ENCODE assay signal across 21 mouse cellular contexts in genomic region chr17:43645136-43645535, GRCm38 (mm10). TPM values are rescaled to one million over a fixed set of nuclear protein-coding genes. Genes with fewer than 3 reads are reported as not detected.
DNase-seq lines count a peak whose midpoint lies in the region; ATAC-seq and TF ChIP-seq lines count a peak whose summit lies in the region.
"Had no signal": no experiment of that assay in that cellular context is flagged by ENCODE, and none has a peak within 500 bp of the region (broad histone marks: within the 10 kb centered on the region; RNA-seq: fewer than 3 reads in every experiment).

No protein-coding gene starts in this region.

- H3K27ac ChIP-seq in thymus, adult 2 months (ENCODE audit: control insufficient read depth, insufficient read depth, low read length), result no peak overlapping the region
- H3K27ac ChIP-seq: forebrain, embryonic 13.5 days; limb, embryonic 10.5 days; macrophage; stomach, embryonic 15.5 days had no signal

- H3K36me3 ChIP-seq in megakaryocyte, embryonic 14.5 days (replicated peaks; ENCODE audit: low read length), result no peaks in the 10 kb centered on the region
- H3K36me3 ChIP-seq in thymus, adult 2 months (ENCODE audit: control insufficient read depth, insufficient read depth, low read length), result no peaks in the 10 kb centered on the region
- H3K36me3 ChIP-seq: stomach, embryonic 15.5 days had no signal

- DNase-seq in thymus, adult 2 months, result peak; percentile 37
- DNase-seq in retina, embryonic 14.5 days (ENCODE audit: low spot score), result no peak
- DNase-seq in gastrocnemius, postnatal 10 days, result no peak
- DNase-seq: adrenal gland, postnatal 25 days; cerebellum, adult 9-11 months; kidney, adult 18-20 months; kidney, postnatal 14 days; lung, embryonic 14.5 days; midbrain, embryonic 14.5 days; right cerebral cortex, adult 18-20 months had no signal

- ATAC-seq in megakaryocyte, adult 5-6 weeks (ENCODE audit: poor library complexity, severe bottlenecking), result no peak
- 0 out of 2 replicates have a peak, but pooled peaks have one; percentile 37 for ATAC-seq in common myeloid progenitor, adult 5-6 weeks (replicated peaks; ENCODE audit: low read depth, poor library complexity, severe bottlenecking)
- ATAC-seq in cerebellum, adult (ENCODE audit: insufficient number of reproducible peaks, low FRiP score, low TSS enrichment), result no peak
- ATAC-seq: forebrain, embryonic 13.5 days; hindbrain, embryonic 16.5 days had no signal

- WGBS in thymus, adult 2 months, result 24% methylated on average over 3 of the region's 3 CpGs

- no peak for TF ChIP-seq POLR2A in thymus, adult 2 months (IDR thresholded peaks at IDR 0.05; ENCODE audit: control insufficient read depth, extremely low read depth, insufficient read depth, low read length, poor library complexity)

- H3K4me3 ChIP-seq in megakaryocyte, embryonic 14.5 days (replicated peaks), result peak overlapping the region; percentile 2
- no peak overlapping the region for H3K4me3 ChIP-seq in thymus, adult 2 months (ENCODE audit: control insufficient read depth, insufficient read depth, low read length)
- H3K4me3 ChIP-seq: forebrain, embryonic 13.5 days; limb, embryonic 10.5 days; stomach, embryonic 15.5 days had no signal

- no peak for TF ChIP-seq CTCF in thymus, adult 2 months (IDR thresholded peaks at IDR 0.05; ENCODE audit: borderline replicate concordance, control insufficient read depth, extremely low read depth, insufficient read depth, low read length, poor library complexity)

- H3K27me3 ChIP-seq in megakaryocyte, embryonic 14.5 days (replicated peaks), result no peaks in the 10 kb centered on the region
- H3K27me3 ChIP-seq in thymus, adult 2 months (ENCODE audit: control insufficient read depth, insufficient read depth, low read length), result no peaks in the 10 kb centered on the region
- H3K27me3 ChIP-seq: forebrain, embryonic 13.5 days; Patski; stomach, embryonic 15.5 days had no signal

- H3K9me3 ChIP-seq in megakaryocyte, embryonic 14.5 days, result peaks cover 7% of the 10 kb centered on the region; the same call in 1 of the 2 replicates
- H3K9me3 ChIP-seq: forebrain, embryonic 13.5 days; limb, embryonic 10.5 days; stomach, embryonic 15.5 days had no signal

- peaks cover 3% of the 10 kb centered on the region; the same call in 1 of the 2 replicates for H3K4me1 ChIP-seq in megakaryocyte, embryonic 14.5 days
- H3K4me1 ChIP-seq in thymus, adult 2 months (replicated peaks; ENCODE audit: control insufficient read depth, insufficient read depth, low read length), result peaks cover 14% of the 10 kb centered on the region
- H3K4me1 ChIP-seq: forebrain, embryonic 13.5 days; limb, embryonic 10.5 days; stomach, embryonic 15.5 days had no signal

RNA-seq across cellular contexts. Expression of gene Tdrd6, which starts 15.0 kb away (rescaled TPM):
- not detected in 2 replicates for polyA plus RNA-seq in megakaryocyte, embryonic 14.5 days (2012; ENCODE audit: insufficient read depth, low replicate concordance)
- total RNA-seq in megakaryocyte, adult 5-6 weeks (2015), result not detected in 2 replicates
- total RNA-seq in megakaryocyte, adult 5-6 weeks (2017), result not detected in 2 replicates
- total RNA-seq in common myeloid progenitor, adult 5-6 weeks (2017), result not detected in 2 replicates
- polyA plus RNA-seq in thymus, adult 2 months (2012; rRNA removed), result 0.01 TPM in 1 of 2 replicates, not detected in the other
- total RNA-seq in gastrocnemius, postnatal 10 days (2021), result under 1 TPM; 0.07 to 0.09 TPM
- total RNA-seq: adrenal gland, postnatal 25 days; heart, postnatal 25 days had no signal
- polyA plus RNA-seq: limb, embryonic 10.5 days; lung, embryonic 14.5 days; macrophage had no signal

RNA-seq across cellular contexts. Expression of gene Slc25a27, which starts 21.9 kb away (rescaled TPM):
- not detected in 2 replicates for polyA plus RNA-seq in megakaryocyte, embryonic 14.5 days (2012; ENCODE audit: insufficient read depth, low replicate concordance)
- 1.6 and 2.1 TPM in 2 replicates for total RNA-seq in megakaryocyte, adult 5-6 weeks (2015)
- total RNA-seq in megakaryocyte, adult 5-6 weeks (2017), result 2.0 and 2.2 TPM in 2 replicates
- total RNA-seq in common myeloid progenitor, adult 5-6 weeks (2017), result 0.73 and 5.7 TPM in 2 replicates
- polyA plus RNA-seq in thymus, adult 2 months (2012; rRNA removed), result 8.7 and 9.7 TPM in 2 replicates
- total RNA-seq in gastrocnemius, postnatal 10 days (2021), result 1 to 10 TPM; 3.0 to 4.4 TPM

RNA-seq across cellular contexts. Expression of gene Cyp39a1, which starts 22.1 kb away (rescaled TPM):
- polyA plus RNA-seq in megakaryocyte, embryonic 14.5 days (2012; ENCODE audit: insufficient read depth, low replicate concordance), result not detected in 2 replicates
- total RNA-seq in megakaryocyte, adult 5-6 weeks (2015), result 9.0 and 10.1 TPM in 2 replicates
- total RNA-seq in megakaryocyte, adult 5-6 weeks (2017), result 11.1 and 15.2 TPM in 2 replicates
- 0.73 and 2.0 TPM in 2 replicates for total RNA-seq in common myeloid progenitor, adult 5-6 weeks (2017)
- polyA plus RNA-seq in thymus, adult 2 months (2012; rRNA removed), result 0.20 and 0.35 TPM in 2 replicates
- 1 to 10 TPM; 3.8 to 5.9 TPM for total RNA-seq in gastrocnemius, postnatal 10 days (2021)
